Mouse (Mus musculus): Measurements from ENCODE around the gene Masp1.

- no peak for TF ChIP-seq CTCF (IDR thresholded peaks at IDR 0.05; ENCODE audit: low read depth)
- no peak for TF ChIP-seq EP300 (IDR thresholded peaks at IDR 0.05; ENCODE audit: low read depth)
Observed at GRCm38 (mm10) chr16:23454376-23454775, 66.2 kb downstream of the Masp1 start.
